Mouse (Mus musculus) embryonic facial prominence, embryonic 14.5 days (tissue): ENCODE results near the gene Lsamp. TPM values are rescaled to one million over a fixed set of nuclear protein-coding genes. Genes with fewer than 3 reads are reported as not detected.

Source experiments
- ATAC-seq: fragments of 200-750 bp; cut with Nextera tagmentation; 2 replicates; pipeline ENCODE4 v1.8.0; 2017; ENCODE audit warnings: low read depth, moderate number of reproducible peaks, moderate TSS enrichment
- DNase-seq: peaks from one replicate; pipeline ENCODE4 v3.0.0-alpha.2; 2015; ENCODE audit warnings: low spot score
- H3K27ac ChIP-seq: fragments of 300-500 bp; sonication (generic); replicated peaks from 2 replicates; pipeline ENCODE4 v1.5.1; 2014; ENCODE audit warnings: low read depth, mild to moderate bottlenecking, low read length, moderate library complexity
- H3K27me3 ChIP-seq: fragments of 300-500 bp; sonication (generic); replicated peaks from 2 replicates; pipeline ENCODE4 v1.6.1; 2014; ENCODE audit warnings: low read length; ENCODE audit not compliant: control insufficient read depth, insufficient read depth
- H3K36me3 ChIP-seq: fragments of 300-500 bp; sonication (generic); 2 replicates; pipeline ENCODE4 v1.6.1; 2014; ENCODE audit warnings: low read length, mixed read lengths; ENCODE audit not compliant: control insufficient read depth, insufficient read depth
- H3K4me1 ChIP-seq: fragments of 300-500 bp; sonication (generic); 2 replicates; pipeline ENCODE4 v1.6.1; 2014; ENCODE audit warnings: antibody characterized with exemption, low read length; ENCODE audit not compliant: control insufficient read depth, insufficient read depth
- H3K4me2 ChIP-seq: fragments of 300-500 bp; sonication (generic); 2 replicates; pipeline ENCODE4 v1.6.1; 2014; ENCODE audit warnings: low read depth, mild to moderate bottlenecking, low read length, moderate library complexity, mixed read lengths
- H3K4me3 ChIP-seq: fragments of 300-500 bp; sonication (generic); 2 replicates; pipeline ENCODE4 v1.5.1; 2014; ENCODE audit warnings: low read depth, mild to moderate bottlenecking, low read length
- H3K9ac ChIP-seq: fragments of 300-500 bp; sonication (generic); 2 replicates; pipeline ENCODE4 v1.6.1; 2014; ENCODE audit warnings: low read depth, mild to moderate bottlenecking, low read length, moderate library complexity, mixed read lengths
- H3K9me3 ChIP-seq: fragments of 300-500 bp; sonication (generic); 2 replicates; pipeline ENCODE4 v1.6.1; 2016; ENCODE audit warnings: low read length; ENCODE audit not compliant: control insufficient read depth
- WGBS: fragments of 180-500 bp; shearing (Covaris S2); extraction: QIAGEN DNeasy Blood & Tissue Kit; methylation state at CpG from one replicate; pipeline ENCODE4 v1.1.7; 2014; 5-methylcytosine and 5-hydroxymethylcytosine counted together
- polyA plus RNA-seq: library from polyadenylated mRNA; unstranded; fragments of >200 nt; fragmentation: Nextera tagmentation; extraction: Ambion mirVana; gene quantifications from 2 replicates; pipeline ENCODE4 v1.2.1, GENCODE M21; 2014

The Lsamp gene
- polyA plus RNA-seq, 1 experiment from 2014 or later: 8.9 TPM

DNA sequence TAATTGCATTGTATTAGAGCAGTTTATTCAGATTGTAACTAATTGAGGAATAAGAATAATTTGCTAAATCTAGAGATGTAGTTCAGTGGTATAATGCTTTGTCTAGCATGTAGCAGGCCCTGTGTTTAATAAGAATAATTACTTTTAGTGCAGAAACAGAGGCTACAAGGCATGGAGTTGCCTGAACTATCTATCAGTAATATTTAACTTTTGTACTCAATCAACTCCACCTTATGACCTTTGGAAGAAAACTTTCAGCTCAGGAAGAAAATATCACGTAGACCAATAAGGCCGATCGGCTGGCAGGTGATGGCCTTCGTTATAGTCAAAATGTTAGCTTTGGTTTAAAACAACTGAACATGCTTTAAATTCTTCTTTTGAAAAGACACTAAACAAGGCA is 946.4 kb downstream of the Lsamp start:
- Histone ChIP-seq H3K36me3 (no peaks in the 10 kb centered on the region), H3K9me3 (no peaks in the 10 kb centered on the region), H3K27me3 (no peaks in the 10 kb centered on the region), H3K9ac (no peak overlapping the region), H3K4me1 (no peaks in the 10 kb centered on the region), H3K4me2 (no peak overlapping the region), H3K4me3 (no peak overlapping the region), H3K27ac (no peak overlapping the region)
- no peak for DNase-seq
- WGBS: 87% methylated on average over 4 of the region's 4 CpGs
- no peak for ATAC-seq

DNA sequence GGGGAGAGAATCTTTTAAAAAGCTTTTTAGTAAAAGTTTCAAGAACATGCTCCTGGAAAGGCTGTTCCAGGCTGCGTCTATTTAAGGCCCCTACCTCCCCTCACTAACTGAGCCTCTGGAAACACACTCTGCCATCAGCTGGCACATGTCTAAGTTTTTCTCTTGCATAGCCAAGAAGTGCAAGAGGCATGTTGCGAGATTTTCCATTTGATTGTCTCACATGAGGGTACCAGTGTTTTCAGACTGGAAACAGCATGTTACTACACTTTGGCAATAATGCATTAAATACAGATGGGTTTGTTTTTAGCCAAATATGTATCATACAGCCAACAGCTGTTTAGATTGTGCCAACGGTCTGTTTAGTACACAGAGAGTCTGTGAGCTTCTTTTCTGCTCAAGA is 958.1 kb downstream of the Lsamp start:
- Histone ChIP-seq H3K9ac (no peak overlapping the region), H3K9me3 (no peaks in the 10 kb centered on the region), H3K36me3 (no peaks in the 10 kb centered on the region), H3K27ac (no peak overlapping the region), H3K27me3 (no peaks in the 10 kb centered on the region), H3K4me3 (no peak overlapping the region), H3K4me2 (no peak overlapping the region), H3K4me1 (no peaks in the 10 kb centered on the region; the same call in 1 of the 2 replicates)
- WGBS: 62% methylated on average over 3 of the region's 3 CpGs
- no peak for ATAC-seq
- DNase-seq: peak; percentile 74

DNA sequence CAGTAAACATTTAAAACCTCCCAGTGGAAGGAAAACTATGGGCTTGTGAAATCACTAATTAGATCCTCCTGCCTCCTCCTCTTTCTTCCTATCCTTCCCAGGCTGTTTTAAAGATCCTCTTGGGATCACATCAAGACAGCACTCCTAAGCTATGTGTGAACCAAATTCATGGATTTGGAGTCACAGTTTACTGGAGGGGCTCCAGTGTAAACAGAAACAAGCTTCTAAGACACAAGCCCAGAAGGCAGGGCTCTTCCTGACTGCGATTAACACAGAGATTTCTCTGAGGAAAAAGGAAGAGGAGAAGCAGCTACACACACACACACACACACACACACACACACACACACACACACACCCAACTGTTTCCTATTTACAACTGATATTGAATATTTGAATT is 961.7 kb downstream of the Lsamp start:
- no peak overlapping the region for H3K4me2 ChIP-seq
- DNase-seq (peak; percentile 69), ATAC-seq (peak; percentile 50)
- H3K4me3 ChIP-seq: no peak overlapping the region
- no peaks in the 10 kb centered on the region; the same call in 1 of the 2 replicates for H3K4me1 ChIP-seq
- no peak overlapping the region for H3K9ac ChIP-seq
- no peaks in the 10 kb centered on the region for H3K36me3 ChIP-seq
- H3K27me3 ChIP-seq: no peaks in the 10 kb centered on the region
- H3K27ac ChIP-seq: no peak overlapping the region
- WGBS: 24% methylated on average over 1 of the region's 1 CpGs
- no peaks in the 10 kb centered on the region for H3K9me3 ChIP-seq

DNA sequence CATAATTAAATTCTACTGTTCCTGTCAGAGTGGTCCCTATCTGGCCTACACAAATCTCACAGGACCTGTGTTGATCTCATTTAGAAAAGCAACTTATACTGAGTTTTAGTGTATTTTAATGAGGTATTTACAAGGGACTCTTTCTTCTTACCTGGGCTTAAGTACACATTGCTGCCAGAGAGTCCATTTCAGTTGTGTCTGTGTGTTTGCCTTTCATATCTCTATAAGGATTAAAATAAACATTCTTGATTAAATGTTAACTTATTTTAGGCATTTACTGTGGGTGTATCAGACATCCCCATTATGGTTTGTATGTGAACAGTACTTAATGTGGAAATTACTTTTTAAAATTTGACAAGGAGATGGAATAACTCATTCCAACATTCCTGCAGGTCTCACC is 963.9 kb downstream of the Lsamp start:
- Histone ChIP-seq H3K9ac (no peak overlapping the region), H3K4me2 (no peak overlapping the region), H3K36me3 (no peaks in the 10 kb centered on the region), H3K4me3 (no peak overlapping the region), H3K4me1 (no peaks in the 10 kb centered on the region), H3K27ac (no peak overlapping the region), H3K27me3 (no peaks in the 10 kb centered on the region), H3K9me3 (no peaks in the 10 kb centered on the region)
- ATAC-seq (no peak), DNase-seq (no peak)

DNA sequence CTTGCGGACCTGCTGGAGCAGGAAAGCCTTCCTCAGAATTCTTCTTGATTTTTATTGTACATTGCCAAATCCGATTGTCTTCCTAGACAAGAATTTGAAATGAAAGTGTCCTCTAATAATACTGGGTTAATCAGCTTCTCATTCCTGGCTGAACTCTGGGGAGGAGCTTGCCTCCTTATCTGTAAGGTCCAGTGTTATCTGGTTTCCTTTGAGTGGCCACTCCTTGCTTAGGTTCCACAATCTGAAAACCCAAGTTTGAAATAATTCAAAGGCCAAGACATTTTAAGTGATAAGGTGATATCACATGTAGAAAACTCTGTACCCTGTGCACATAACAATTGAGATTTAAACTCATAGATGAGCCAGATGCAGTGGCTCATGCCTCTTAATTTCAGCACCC is 975.0 kb downstream of the Lsamp start:
- Histone ChIP-seq H3K4me1 (no peaks in the 10 kb centered on the region), H3K4me2 (no peak overlapping the region), H3K27me3 (no peaks in the 10 kb centered on the region), H3K4me3 (no peak overlapping the region), H3K9ac (no peak overlapping the region), H3K36me3 (no peaks in the 10 kb centered on the region), H3K9me3 (no peaks in the 10 kb centered on the region), H3K27ac (no peak overlapping the region)
- 81% methylated on average over 2 of the region's 2 CpGs for WGBS
- no peak for DNase-seq
- ATAC-seq: no peak

DNA sequence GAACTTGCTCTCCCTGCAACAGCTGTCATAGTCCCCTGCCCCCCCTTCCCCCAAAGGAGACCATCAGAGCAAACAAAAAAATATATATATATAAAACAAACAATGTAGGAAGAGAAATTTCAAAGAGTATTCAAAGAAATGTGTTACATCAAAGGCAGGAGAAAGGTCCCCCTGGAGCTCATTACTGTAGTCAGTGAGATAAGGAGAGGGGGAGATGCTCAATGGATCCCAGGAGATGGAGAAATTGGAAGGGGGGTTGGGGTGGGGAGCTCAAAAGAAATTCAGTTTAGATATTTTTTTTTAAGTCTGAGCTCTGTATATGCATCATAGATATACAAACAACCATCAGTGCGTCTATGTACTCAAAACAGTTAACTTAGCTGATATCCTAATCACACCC is 976.4 kb downstream of the Lsamp start:
- H3K4me2 ChIP-seq: no peak overlapping the region
- WGBS: 95% methylated on average over 1 of the region's 1 CpGs
- ATAC-seq: peak; percentile 30; the same call in 1 of the 2 replicates

DNA sequence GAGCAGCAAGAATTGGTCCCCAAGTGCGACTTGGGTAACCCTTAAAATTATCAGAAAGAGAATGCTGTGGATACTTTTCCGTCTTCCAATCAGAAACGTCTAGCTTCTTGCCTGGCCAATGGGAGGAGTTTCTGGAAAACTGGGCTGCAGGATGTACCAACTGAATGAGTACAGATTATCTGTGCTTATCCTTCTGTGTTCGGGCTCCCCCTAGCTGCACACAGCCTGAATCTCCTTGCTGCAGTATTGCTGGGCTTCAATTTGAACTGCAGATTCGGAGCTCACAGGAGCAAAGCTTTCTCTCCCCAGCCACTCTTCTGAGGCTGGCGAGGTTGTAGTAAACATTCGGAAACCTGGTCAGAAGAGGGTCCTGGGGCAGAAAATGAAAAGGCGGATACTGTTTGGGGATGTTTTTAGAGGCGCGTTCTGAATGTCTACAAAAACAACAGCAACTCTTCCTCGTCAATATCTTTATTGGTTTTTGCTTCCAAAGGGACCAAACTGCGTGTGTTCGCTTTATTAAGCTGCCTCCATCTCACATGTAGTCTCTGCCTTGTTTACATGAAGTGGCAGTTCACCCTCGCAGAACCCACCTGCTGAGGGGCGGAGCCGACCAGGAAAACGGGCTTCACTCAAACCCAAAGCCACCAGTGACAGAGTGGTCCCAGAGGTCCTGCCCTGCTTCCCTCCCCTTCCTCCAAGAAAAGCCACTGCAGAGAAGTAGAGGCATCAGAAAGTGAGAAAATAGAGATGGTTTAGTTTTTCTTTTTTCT is 984.1 kb downstream of the Lsamp start:
- Histone ChIP-seq H3K27ac (no peak overlapping the region), H3K36me3 (no peaks in the 10 kb centered on the region), H3K4me2 (peak overlapping the region; percentile 57), H3K27me3 (no peaks in the 10 kb centered on the region), H3K4me3 (peak overlapping the region; percentile 24), H3K9ac (peak overlapping the region; percentile 20; the same call in 1 of the 2 replicates), H3K4me1 (no peaks in the 10 kb centered on the region), H3K9me3 (no peaks in the 10 kb centered on the region)
- DNase-seq (peak; percentile 94), ATAC-seq (peak; percentile 97)
- WGBS: 19% methylated on average over 17 of the region's 17 CpGs

More for the DNA sequence above, 976.4 kb downstream of the Lsamp start:
- H3K27ac ChIP-seq: no peak overlapping the region
- no peaks in the 10 kb centered on the region for H3K9me3 ChIP-seq
- H3K4me3 ChIP-seq: no peak overlapping the region
- H3K4me1 ChIP-seq: no peaks in the 10 kb centered on the region
- DNase-seq: no peak
- no peaks in the 10 kb centered on the region for H3K27me3 ChIP-seq
- no peak overlapping the region for H3K9ac ChIP-seq
- no peaks in the 10 kb centered on the region for H3K36me3 ChIP-seq

DNA sequence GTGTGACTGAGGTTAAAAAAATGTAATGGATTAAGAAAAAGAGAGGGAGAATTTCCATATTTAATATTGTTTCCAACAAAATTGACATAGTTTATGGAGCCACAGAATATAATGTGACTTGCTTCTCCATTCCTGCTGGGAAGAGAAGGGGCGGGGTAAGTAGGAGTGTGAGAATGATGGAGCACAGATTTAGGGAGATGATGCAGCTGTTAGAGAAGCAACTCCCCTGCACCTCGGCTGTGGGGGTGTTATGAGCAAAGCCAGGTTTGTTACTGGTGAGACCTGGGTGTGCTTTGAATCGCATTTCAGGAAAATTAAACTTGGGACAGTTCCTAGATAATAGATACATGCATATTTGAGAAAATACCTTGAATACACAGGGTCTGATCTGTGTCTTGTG is 987.2 kb downstream of the Lsamp start:
- H3K27me3 ChIP-seq: no peaks in the 10 kb centered on the region
- H3K4me3 ChIP-seq: no peak overlapping the region
- H3K4me1 ChIP-seq: no peaks in the 10 kb centered on the region
- DNase-seq (no peak), ATAC-seq (no peak)
- no peak overlapping the region for H3K4me2 ChIP-seq
- WGBS: 65% methylated on average over 3 of the region's 3 CpGs
- no peak overlapping the region for H3K9ac ChIP-seq
- no peaks in the 10 kb centered on the region for H3K9me3 ChIP-seq
- H3K27ac ChIP-seq: no peak overlapping the region
- H3K36me3 ChIP-seq: no peaks in the 10 kb centered on the region

DNA sequence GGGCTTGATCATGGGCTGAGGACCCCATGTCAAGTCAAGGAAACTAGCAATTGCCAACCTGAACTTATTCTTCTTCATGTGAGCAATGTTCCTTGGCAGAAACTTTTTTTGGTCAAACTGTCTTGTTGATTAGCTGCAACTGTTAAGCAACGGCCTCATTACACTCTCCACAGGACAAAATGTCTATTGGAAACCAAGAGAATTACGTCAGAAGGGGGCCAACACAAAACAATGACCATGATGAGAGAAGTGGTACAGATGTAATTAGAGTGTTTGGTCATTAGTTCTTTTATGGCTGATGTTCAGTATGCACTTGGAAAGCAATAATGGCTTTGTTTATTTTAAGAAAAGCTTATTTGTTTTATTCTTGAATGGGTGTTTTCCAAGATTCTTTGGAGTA is 989.9 kb downstream of the Lsamp start:
- ATAC-seq: no peak
- H3K4me2 ChIP-seq: no peak overlapping the region
- no peaks in the 10 kb centered on the region for H3K27me3 ChIP-seq
- no peak overlapping the region for H3K9ac ChIP-seq
- H3K4me1 ChIP-seq: no peaks in the 10 kb centered on the region
- WGBS: 64% methylated on average over 2 of the region's 2 CpGs
- H3K4me3 ChIP-seq: no peak overlapping the region
- H3K36me3 ChIP-seq: no peaks in the 10 kb centered on the region
- H3K9me3 ChIP-seq: no peaks in the 10 kb centered on the region
- no peak overlapping the region for H3K27ac ChIP-seq
- no peak for DNase-seq
